Comparison of ENCODE assay signal across 8 mouse cellular contexts in genomic region chr13:54608666-54609065, GRCm38 (mm10). TPM values are rescaled to one million over a fixed set of nuclear protein-coding genes. Genes with fewer than 3 reads are reported as not detected.
DNase-seq lines count a peak whose midpoint lies in the region; ATAC-seq and TF ChIP-seq lines count a peak whose summit lies in the region.

No protein-coding gene starts in this region.

- H3K9ac ChIP-seq in forebrain, embryonic 13.5 days: peak overlapping the region; percentile 48
- peak overlapping the region; percentile 0; the same call in 1 of the 2 replicates for H3K9ac ChIP-seq in hindbrain, embryonic 12.5 days

- TF ChIP-seq POLR2A in myocyte (IDR thresholded peaks at IDR 0.05; ENCODE audit: insufficient read length, low read depth): no peak

- intact Hi-C loops in gastrocnemius, adult 2 months (cut with DNase I): loop anchor here (2.0 kb wide), 1 partner anchor 16 kb away; no protein-coding TSS in a partner anchor
- intact Hi-C loops in gastrocnemius, postnatal 36 days (cut with DNase I): no loop called here

- peak overlapping the region; percentile 98 for H3K27ac ChIP-seq in gastrocnemius, adult 2 months
- H3K27ac ChIP-seq in forebrain, embryonic 13.5 days: no peak overlapping the region
- H3K27ac ChIP-seq in hindbrain, embryonic 12.5 days: no peak overlapping the region

- peak; percentile 67 for DNase-seq in gastrocnemius, adult 2 months
- no peak for DNase-seq in gastrocnemius, postnatal 36 days
- peak; percentile 76 for DNase-seq in NIH3T3 (ENCODE audit: low read depth)
- DNase-seq in kidney, adult 11 months: no peak
- no peak for DNase-seq in spleen, postnatal 14 days (ENCODE audit: low spot score in 2 of 2)

- 7% methylated on average over 8 of the region's 8 CpGs for WGBS in forebrain, embryonic 13.5 days
- 13% methylated on average over 8 of the region's 8 CpGs for WGBS in hindbrain, embryonic 12.5 days

- peak overlapping the region; percentile 39 for H3K4me2 ChIP-seq in forebrain, embryonic 13.5 days
- 0 out of 2 replicates have a peak overlapping the region, but pooled peaks have one; percentile 13 for H3K4me2 ChIP-seq in hindbrain, embryonic 12.5 days (replicated peaks)
- peak overlapping the region; percentile 53 for H3K4me2 ChIP-seq in myocyte (ENCODE audit: low read depth)

- peaks cover 33% of the 10 kb centered on the region for H3K27me3 ChIP-seq in forebrain, embryonic 13.5 days
- H3K27me3 ChIP-seq in hindbrain, embryonic 12.5 days: no peaks in the 10 kb centered on the region
- no peaks in the 10 kb centered on the region for H3K27me3 ChIP-seq in myocyte (ENCODE audit: control insufficient read depth, insufficient read depth, insufficient read length)

- peaks cover 21% of the 10 kb centered on the region for H3K4me1 ChIP-seq in forebrain, embryonic 13.5 days
- H3K4me1 ChIP-seq in hindbrain, embryonic 12.5 days: peaks cover 25% of the 10 kb centered on the region

- no peak for ATAC-seq in forebrain, embryonic 13.5 days
- no peak for ATAC-seq in hindbrain, embryonic 12.5 days (ENCODE audit: low FRiP score)

- TF ChIP-seq CTCF in gastrocnemius, adult 2 months (IDR thresholded peaks at IDR 0.05): no peak

- H3K9me3 ChIP-seq in forebrain, embryonic 13.5 days (replicated peaks): no peaks in the 10 kb centered on the region
- no peaks in the 10 kb centered on the region for H3K9me3 ChIP-seq in hindbrain, embryonic 12.5 days (replicated peaks)

- peak overlapping the region; percentile 99 for H3K4me3 ChIP-seq in gastrocnemius, adult 2 months
- no peak overlapping the region; the same call in 1 of the 2 replicates for H3K4me3 ChIP-seq in forebrain, embryonic 13.5 days
- H3K4me3 ChIP-seq in hindbrain, embryonic 12.5 days: no peak overlapping the region
- no peak overlapping the region for H3K4me3 ChIP-seq in myocyte

- H3ac ChIP-seq in myocyte (ENCODE audit: control insufficient read depth, insufficient read length): no peak overlapping the region

- no peaks in the 10 kb centered on the region for H3K36me3 ChIP-seq in forebrain, embryonic 13.5 days (ENCODE audit: poor library complexity, severe bottlenecking)
- no peaks in the 10 kb centered on the region for H3K36me3 ChIP-seq in hindbrain, embryonic 12.5 days
- H3K36me3 ChIP-seq in myocyte (ENCODE audit: control insufficient read depth, insufficient read depth): no peaks in the 10 kb centered on the region

- no peaks in the 10 kb centered on the region for H3K79me2 ChIP-seq in myocyte (ENCODE audit: control insufficient read depth, insufficient read depth)

TF ChIP-seq in myocyte, 11 proteins besides CTCF, POLR2A, EP300 and RAD21:
- TF ChIP-seq E2F4 (IDR thresholded peaks at IDR 0.05; ENCODE audit: insufficient read depth) (no peak), MYOD1 (IDR thresholded peaks at IDR 0.05; ENCODE audit: control insufficient read depth in 1 of 3, insufficient read length in 2 of 3, low read depth in 2 of 3) (no peak), TCF12 (IDR thresholded peaks at IDR 0.05; ENCODE audit: insufficient read depth, poor library complexity, severe bottlenecking) (no peak), MAX (IDR thresholded peaks at IDR 0.05; ENCODE audit: low read depth) (no peak), CEBPB (IDR thresholded peaks at IDR 0.05; ENCODE audit: insufficient read depth, poor library complexity, severe bottlenecking) (no peak), MYOG (IDR thresholded peaks at IDR 0.05; ENCODE audit: control insufficient read depth in 1 of 3, insufficient read depth in 1 of 3, insufficient read length in 2 of 3, low read depth in 2 of 3) (no peak), USF1 (IDR thresholded peaks at IDR 0.05; ENCODE audit: low read depth) (no peak), TCF3 (IDR thresholded peaks at IDR 0.05; ENCODE audit: insufficient read length, low read depth) (no peak), POLR2AphosphoS2 (IDR thresholded peaks at IDR 0.05; ENCODE audit: insufficient read length, low read depth) (no peak), SRF (IDR thresholded peaks at IDR 0.05; ENCODE audit: control insufficient read depth, insufficient read length, low read depth) (no peak), REST (IDR thresholded peaks at IDR 0.05; ENCODE audit: insufficient read depth, insufficient read length) (no peak)

RNA-seq across cellular contexts. Expression of gene Cltb, which starts 2.5 kb away (rescaled TPM):
- 100 to 1,000 TPM; 130 to 160 TPM for total RNA-seq in gastrocnemius, adult 2 months (2021)
- total RNA-seq in gastrocnemius, postnatal 36 days (2021): 100 to 1,000 TPM; 132 to 139 TPM
- 57.2 and 60.3 TPM in 2 replicates for polyA plus RNA-seq in forebrain, embryonic 13.5 days (2015; fragmentation: Nextera tagmentation; extraction: Ambion mirVana)
- polyA plus RNA-seq in hindbrain, embryonic 12.5 days (2016; fragmentation: Nextera tagmentation; extraction: Ambion mirVana): 54.4 and 58.2 TPM in 2 replicates
- 43.0 TPM for polyA plus RNA-seq in myocyte (2012; fragmentation: generic; extraction: Trizol)

RNA-seq across cellular contexts. Expression of gene Faf2, which starts 12.9 kb away (rescaled TPM):
- total RNA-seq in gastrocnemius, adult 2 months (2021): 10 to 100 TPM; 11.1 to 16.8 TPM
- 10 to 100 TPM; 10.5 to 13.8 TPM for total RNA-seq in gastrocnemius, postnatal 36 days (2021)
- 69.4 and 73.2 TPM in 2 replicates for polyA plus RNA-seq in forebrain, embryonic 13.5 days (2015; fragmentation: Nextera tagmentation; extraction: Ambion mirVana)
- polyA plus RNA-seq in hindbrain, embryonic 12.5 days (2016; fragmentation: Nextera tagmentation; extraction: Ambion mirVana): 84.2 and 89.7 TPM in 2 replicates
- 30.3 TPM for polyA plus RNA-seq in myocyte (2012; fragmentation: generic; extraction: Trizol)

RNA-seq across cellular contexts. Expression of gene Higd2a, which starts 18.7 kb away (rescaled TPM):
- 100 to 1,000 TPM; 148 to 150 TPM for total RNA-seq in gastrocnemius, adult 2 months (2021)
- 100 to 1,000 TPM; 145 to 149 TPM for total RNA-seq in gastrocnemius, postnatal 36 days (2021)
- polyA plus RNA-seq in forebrain, embryonic 13.5 days (2015; fragmentation: Nextera tagmentation; extraction: Ambion mirVana): 204 and 209 TPM in 2 replicates
- polyA plus RNA-seq in hindbrain, embryonic 12.5 days (2016; fragmentation: Nextera tagmentation; extraction: Ambion mirVana): 171 and 172 TPM in 2 replicates
- 234 TPM for polyA plus RNA-seq in myocyte (2012; fragmentation: generic; extraction: Trizol)

RNA-seq across cellular contexts. Expression of gene Nop16, which starts 18.8 kb away (rescaled TPM):
- 10 to 100 TPM; 16.2 to 20.5 TPM for total RNA-seq in gastrocnemius, adult 2 months (2021)
- 10 to 100 TPM; 17.7 to 17.9 TPM for total RNA-seq in gastrocnemius, postnatal 36 days (2021)
- polyA plus RNA-seq in forebrain, embryonic 13.5 days (2015; fragmentation: Nextera tagmentation; extraction: Ambion mirVana): 59.6 and 66.2 TPM in 2 replicates
- 57.1 and 57.8 TPM in 2 replicates for polyA plus RNA-seq in hindbrain, embryonic 12.5 days (2016; fragmentation: Nextera tagmentation; extraction: Ambion mirVana)
- polyA plus RNA-seq in myocyte (2012; fragmentation: generic; extraction: Trizol): 51.1 TPM

RNA-seq across cellular contexts. Expression of gene Arl10, which starts 33.9 kb away (rescaled TPM):
- total RNA-seq in gastrocnemius, adult 2 months (2021): 1 to 10 TPM; 2.0 to 3.2 TPM
- total RNA-seq in gastrocnemius, postnatal 36 days (2021): 1 to 10 TPM; 2.5 to 3.0 TPM
- 52.1 and 53.5 TPM in 2 replicates for polyA plus RNA-seq in forebrain, embryonic 13.5 days (2015; fragmentation: Nextera tagmentation; extraction: Ambion mirVana)
- 52.1 and 54.2 TPM in 2 replicates for polyA plus RNA-seq in hindbrain, embryonic 12.5 days (2016; fragmentation: Nextera tagmentation; extraction: Ambion mirVana)
- polyA plus RNA-seq in myocyte (2012; fragmentation: generic; extraction: Trizol): 15.3 TPM

Comparison
In these comparisons a context has a peak if more than half of its experiments do, and no peak if none do; other contexts are left out.
1. DNase-seq: peak in gastrocnemius, adult 2 months (single experiment) and NIH3T3 (single experiment); none in gastrocnemius, postnatal 36 days (0 of 2), kidney, adult 11 months (single experiment) and spleen, postnatal 14 days (0 of 2).
2. Peak in every context shown above with its lines, with median percentiles within 50 percentile points of each other: H3K4me2 ChIP-seq.